Mouse (Mus musculus) megakaryocyte-erythroid progenitor cell, adult 5-6 weeks (primary cell): ENCODE results near the gene Wbp2nl. TPM values are rescaled to one million over a fixed set of nuclear protein-coding genes. Genes with fewer than 3 reads are reported as not detected.
"Not testable (repeated sequence)": the region's sequence is repeated elsewhere in the genome, so short reads cannot be mapped to it uniquely, and the experiment has no call there.

Experiments used
- ATAC-seq: replicated peaks from 2 replicates; pipeline ENCODE4 v1.8.0; 2016; ENCODE audit warnings: mild to moderate bottlenecking, inconsistent platforms; ENCODE audit not compliant: severe bottlenecking, poor library complexity, low FRiP score, low TSS enrichment
- total RNA-seq, 2 experiments: library from RNA; stranded (forward) in 1 of 2; stranded (reverse) in 1 of 2; fragments of 200-1000, 215-1000 nt in 1 of 2; fragments of >200 nt in 1 of 2; fragmentation: Nextera tagmentation in 1 of 2; gene quantifications; 2 replicates each; pipeline ENCODE4 v1.2.3; 2014 to 2017

Wbp2nl gene
- total RNA-seq, 2 experiments from 2014 or later: not detected

DNA sequence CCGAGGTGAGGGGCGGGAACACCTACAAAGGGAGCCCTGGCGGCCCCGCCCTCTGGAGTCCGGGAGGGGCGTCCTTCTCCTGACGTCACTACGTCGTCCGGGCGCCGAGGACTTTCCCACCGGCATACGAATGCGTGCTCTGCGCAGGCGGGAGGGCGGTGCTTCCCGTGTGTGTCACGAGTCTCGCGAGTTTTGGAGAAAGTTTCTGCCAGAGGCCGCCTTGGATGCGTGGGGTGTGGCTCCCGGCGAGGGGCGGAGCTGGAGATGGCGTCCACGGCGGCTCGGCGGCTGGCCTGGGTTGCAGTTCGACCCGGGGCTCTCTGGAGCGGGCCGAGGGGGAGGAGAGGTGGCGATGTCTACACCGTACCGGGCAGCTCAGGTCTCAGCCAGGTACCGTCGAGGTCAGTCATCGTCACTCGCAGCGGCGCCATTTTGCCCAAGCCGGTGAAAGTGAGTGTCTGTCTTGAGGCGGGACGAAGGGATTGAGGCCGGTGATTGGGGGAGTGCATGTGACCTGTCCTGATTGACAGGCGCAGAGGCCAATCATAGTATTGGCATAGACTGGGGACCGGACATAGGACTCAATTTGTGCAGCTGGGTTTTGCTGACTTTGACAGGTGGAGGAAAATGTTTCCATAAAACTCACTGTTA, 47.2 kb downstream of the Wbp2nl start:
- peak; percentile 76 for ATAC-seq

DNA sequence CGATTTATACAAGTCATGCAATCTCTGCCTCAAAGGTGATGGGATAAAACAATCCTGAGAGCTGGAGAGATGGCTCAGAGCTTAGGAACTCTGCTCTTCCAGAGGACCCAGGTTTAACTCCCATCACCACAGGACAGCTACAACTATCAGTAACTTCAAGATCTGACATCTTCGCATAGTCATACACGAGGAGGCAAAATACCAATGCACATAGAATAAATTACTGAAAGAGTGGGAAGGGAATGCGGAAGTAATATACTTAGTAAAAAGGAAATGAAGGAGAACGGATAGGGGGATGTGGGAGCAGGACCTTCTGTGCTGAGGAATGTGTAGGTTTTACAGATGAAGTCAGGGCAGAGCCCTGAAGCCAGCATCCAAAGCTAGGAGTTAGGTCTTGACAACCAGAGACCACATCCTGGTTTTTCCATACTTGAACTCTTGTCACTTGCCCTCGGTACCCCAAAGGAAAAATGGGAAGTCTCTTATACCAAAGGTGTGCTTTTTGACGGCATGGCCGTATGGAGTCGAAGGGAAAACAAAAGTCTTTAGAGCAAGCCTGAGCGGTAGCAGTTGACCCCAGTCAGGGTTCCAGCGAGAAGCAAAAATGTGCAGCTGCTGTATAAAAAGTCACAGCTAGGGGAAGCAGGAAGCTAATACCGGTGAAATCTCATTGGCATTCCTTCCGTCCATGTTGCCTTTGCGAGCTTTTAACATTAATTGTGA, 48.0 kb downstream of the Wbp2nl start:
- no peak for ATAC-seq

DNA sequence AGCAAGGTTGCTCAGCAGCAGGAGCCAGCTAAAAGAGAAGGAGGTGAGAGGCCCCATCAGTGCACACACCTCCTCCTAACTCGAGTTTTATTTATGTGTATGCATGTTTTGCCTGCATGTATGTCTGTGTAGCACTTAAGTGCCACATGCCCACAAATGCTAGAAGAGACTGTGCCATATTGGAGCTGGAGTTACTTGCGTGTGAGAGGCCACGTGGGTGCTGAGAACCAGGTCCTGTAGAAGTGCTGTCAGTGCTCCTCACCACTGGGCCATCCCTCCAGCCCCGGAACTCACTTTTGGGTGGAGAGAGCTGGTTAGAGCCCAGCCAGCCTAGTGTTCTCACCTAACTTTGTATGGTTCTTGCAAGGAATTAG, 48.5 kb downstream of the Wbp2nl start:
- ATAC-seq: no peak

DNA sequence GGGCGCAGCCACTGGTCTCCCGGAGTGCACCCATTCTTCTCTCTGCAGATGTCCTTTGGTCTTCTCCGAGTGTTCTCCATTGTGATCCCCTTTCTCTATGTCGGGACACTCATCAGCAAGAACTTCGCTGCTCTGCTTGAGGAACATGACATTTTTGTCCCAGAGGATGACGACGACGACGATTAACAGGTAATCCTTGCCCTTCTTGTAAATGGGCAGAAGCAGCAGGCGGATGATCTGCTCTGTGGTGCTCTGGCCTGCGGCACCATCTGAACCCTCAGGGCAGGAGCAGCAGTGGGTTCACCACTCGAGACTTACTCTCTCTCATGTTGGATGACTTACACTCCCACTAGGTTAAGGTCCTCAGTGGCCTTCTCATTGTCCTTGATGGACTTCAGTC, 49.1 kb downstream of the Wbp2nl start:
- ATAC-seq: no peak

DNA sequence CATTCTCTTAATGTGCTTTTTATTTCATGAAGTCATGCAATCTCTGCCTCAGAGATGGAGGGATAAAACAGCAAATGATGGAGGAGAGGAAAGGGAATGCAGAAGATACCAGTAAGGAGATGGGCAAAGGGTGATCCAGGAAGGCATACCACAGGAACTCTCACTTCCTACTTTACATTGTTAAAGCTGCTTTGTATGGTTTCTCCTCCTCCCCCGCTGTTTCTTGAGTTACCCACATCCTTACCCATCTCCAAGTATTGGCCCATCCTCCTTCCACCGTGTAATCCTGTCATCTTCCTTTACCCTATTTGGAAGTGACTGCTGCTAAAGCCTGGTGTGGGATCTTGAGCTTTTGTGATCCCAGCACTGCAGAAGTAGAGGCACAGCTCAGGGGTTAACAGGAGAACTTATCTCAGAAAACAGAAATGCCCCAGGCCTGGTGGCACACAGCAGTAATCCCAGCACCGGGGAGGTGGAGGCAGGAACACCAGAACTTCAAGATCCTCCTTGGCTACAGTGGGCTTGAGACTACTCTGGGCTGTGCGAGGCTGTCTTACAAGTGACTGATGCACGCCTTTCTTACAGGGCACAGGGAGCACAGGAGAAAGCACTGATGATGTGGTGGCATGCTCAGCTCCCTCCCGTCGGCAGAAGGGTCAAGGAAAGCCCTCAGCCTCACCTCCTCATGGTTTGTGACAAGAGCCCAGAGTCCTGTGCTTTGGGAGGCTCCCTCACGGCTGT, 49.7 kb downstream of the Wbp2nl start:
- no peak for ATAC-seq

DNA sequence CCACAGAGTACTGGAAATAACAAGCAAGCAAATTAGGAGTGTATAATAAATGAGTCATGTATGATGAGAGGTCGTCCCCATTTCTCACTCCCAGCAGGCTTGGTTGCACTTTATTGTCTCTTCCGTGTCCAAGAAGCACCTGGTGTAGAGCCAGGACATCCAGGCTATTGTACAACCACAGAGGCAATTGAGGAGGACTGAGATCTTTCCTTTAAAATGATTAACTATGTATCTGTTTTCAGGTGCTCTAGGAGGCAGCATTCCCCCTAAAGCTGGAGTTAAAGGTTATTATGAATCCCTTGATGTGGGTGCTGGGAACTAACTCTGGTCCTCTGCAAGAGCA, 50.2 kb downstream of the Wbp2nl start:
- no peak for ATAC-seq

DNA sequence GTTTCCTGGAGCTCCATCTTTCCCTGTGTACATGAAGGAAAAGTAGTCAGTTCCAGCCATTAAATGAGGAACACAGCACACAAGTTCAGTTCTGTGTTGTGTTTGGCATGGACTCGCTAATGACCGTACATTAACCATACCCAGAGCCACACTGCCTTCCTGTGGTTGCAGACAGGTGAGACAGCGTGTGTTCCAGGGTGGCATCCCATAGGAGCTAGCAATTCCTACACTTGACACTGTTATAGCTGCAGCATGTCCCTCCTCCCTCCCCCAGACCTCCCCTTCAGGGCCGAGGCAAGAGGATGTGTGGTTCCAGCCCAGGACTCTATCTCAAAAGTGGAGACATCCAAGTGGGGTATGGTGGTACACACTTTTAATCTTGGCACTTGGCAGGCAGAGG, 51.6 kb downstream of the Wbp2nl start:
- ATAC-seq: no peak

DNA sequence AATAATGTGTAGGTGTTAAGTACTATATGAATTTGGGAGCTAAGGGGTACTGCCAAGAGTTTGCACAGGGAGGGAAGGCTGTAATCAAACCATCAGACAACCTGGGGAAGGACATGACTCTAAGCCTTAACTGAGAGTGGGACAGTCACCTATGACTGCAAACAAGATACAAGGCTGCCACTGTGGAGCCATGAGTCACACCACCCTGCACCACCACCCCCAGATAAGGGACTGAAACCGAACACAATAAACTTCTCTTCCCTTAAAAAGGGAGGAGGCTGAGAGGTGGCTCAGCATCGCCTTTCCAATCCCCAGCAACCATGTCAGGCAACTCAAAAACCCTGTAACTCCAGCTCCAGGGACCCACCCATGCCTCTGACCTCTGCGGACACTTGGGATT, 52.7 kb downstream of the Wbp2nl start:
- ATAC-seq: peak; percentile 39

DNA sequence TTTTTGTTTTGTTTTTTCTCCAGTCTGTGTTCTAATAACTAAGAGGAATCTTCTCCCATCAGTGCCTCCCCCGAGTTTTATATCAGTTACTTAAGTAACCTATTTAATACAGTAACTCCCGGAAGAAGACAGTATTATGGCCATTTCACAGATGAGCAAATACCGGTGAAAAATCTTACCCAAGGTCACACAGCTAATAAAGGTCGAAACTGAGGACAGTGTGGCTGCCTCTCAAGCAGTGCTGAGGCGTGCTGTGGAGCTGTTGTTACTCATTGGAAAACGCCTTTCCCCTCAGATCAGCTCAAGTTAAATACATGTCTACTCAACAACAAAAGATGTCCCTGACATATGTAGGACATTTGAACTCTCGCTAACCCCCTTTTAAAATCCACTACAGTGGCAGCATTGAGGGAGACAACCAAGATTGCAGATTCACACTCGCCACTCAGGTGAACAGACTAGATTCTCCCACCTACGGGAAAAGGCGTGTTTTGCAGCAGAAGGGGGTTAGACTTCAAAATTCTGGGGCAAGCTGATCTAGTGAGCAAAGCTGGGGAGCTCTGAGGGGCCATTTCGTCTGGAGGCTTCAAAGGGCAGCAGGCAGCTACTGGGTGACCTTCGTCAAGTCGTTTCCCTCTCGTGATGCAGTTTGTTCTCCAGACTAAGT, 54.5 kb downstream of the Wbp2nl start:
- ATAC-seq: no peak

DNA sequence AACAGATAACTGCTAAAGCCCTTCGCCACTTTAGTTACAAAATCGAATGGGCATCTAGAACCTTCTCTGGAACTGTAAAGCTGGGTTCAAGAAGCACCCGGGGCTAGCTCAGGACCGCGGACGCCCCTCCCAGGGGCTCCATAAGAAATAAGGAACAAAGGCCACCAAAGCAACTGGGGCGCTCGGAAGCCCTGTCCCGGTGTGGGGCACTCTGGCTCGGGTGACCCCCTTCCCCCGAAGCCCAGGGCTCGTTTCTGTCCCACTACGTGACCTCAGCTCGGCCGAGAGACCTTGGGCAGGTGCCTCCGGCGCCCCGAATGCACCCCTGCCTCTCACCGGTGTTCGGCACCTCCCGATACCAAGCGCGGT, 55.0 kb downstream of the Wbp2nl start:
- ATAC-seq: no peak

DNA sequence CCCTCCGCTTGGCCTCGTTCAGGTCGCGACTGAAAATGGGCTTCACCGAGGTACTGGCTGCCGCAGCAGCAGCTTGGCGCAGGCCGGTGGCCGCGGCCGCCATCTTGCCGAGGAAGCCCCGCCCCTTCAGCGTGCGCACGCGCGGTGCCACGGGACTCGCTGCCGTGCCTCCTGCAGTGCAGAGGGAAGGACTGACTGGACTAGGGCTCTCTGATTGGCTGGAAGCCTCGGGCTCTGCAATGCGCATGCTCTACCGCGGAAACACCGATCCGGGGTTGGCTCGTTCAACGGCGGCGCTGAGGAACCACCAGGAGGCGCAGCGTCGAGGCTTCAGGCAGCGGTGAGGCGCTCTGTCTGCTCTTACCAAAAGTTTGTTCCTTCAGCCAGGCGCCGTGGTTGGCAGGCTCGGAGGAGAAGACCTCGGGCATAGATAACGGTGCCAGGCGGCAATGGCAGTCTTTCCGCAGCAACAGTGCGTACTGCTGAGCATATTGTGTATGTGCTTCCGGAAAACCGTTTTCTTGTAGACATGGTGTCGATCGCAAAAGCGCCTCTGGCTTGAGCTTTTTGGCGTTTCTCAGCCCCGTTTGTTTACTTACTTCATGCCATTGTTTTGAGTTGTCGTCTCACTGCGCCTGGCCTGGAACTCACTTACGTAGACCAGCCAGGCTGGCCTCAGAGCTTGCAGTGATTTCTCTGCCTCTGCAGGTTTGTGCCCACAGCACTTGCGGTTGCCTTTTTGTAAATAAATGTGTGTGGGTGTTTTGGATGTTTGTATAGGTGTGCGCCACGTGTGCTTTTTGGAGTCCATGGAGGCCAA, 55.6 kb downstream of the Wbp2nl start, which contains the start of gene Ndufa6:
TSS of gene Ndufa6 (minus strand) at position 197 of the 820 bp plus-strand sequence.
- ATAC-seq: peak; percentile 95

DNA sequence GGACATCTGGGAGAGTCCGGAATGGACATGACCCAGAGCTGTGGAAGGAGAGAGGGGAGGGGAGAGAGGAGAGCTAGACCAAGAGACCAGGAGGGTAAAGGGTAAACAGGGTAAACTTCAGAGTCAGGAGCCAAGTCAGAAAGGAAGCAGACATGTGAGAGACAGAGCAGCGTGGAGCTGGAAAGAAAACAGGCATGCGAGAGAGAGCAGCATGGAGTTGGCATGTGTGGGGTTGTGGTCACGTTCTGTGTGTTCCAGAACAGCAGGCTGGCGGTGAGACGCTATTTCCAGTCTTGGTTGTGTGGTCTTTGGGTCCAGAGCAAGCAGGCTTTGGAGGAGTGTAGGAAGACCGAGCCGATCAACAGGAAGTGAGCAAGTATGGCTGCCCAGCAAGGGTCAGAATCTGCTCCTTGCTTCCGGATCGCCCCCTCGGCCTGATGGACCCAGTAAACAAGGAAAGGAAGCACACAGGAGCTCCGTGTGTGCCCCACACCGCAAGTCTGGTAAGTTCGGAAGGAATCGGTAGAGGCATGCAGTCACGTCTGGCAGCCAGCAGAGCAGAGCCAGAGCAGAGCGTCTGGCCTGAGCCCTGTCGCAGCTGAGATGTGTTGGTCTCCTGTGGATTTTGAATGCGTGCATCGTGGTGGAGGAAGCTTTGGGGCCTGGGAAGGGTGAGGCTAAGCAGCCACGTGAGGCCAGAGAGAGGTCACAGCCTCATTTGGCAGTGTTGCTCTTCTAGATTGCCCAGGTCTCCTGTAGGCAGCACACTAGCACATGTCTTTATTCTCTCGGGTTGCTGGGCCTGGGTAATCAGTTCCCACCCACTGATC, 59.9 kb downstream of the Wbp2nl start:
- no peak for ATAC-seq

DNA sequence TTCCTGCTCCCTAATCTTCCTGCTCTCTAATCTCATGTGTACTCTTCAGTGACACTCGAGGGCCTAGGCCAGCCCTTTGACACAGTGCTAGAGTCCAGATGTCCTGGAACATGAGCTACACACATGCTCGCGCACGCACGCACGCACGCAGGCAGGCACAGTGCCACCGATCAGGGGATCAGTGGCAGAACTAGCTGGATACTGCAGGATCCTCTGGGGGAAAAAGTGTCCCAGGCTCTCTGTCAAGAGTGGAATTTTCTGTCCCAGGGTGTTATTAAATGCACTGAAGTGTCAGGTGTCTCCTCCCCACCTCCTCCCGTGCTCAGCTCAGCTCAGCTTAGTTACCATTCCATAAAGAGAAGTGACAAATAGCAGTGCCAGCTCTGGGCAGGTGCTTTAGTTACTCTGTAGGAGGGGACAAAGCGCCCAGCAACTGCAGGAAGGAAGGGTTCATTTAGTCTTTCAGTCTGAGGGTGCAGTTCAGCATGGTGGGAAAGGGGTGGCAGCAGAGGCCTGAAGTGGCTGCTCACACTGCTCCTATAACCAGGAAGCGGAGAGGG, 62.8 kb downstream of the Wbp2nl start:
- peak; percentile 85 for ATAC-seq

DNA sequence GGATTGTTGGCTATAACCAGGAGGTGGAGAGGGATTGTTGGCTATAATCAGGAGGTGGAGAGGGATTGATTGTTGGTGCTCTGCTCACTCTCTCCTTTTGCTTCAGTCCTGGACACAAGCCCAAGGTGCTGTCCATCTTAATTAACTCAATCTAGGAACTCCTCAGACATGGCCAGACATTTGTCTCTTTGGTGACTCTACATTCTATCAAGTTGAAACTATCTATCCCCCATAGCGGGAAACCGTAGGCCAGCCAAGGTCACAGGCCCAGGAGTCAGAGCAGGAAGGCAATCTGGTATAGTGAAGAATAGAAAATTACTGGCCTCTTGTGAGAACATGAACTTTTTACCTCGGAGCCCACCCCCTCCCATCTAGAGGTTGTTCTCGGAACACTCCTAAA, 63.5 kb downstream of the Wbp2nl start:
- no peak for ATAC-seq

DNA sequence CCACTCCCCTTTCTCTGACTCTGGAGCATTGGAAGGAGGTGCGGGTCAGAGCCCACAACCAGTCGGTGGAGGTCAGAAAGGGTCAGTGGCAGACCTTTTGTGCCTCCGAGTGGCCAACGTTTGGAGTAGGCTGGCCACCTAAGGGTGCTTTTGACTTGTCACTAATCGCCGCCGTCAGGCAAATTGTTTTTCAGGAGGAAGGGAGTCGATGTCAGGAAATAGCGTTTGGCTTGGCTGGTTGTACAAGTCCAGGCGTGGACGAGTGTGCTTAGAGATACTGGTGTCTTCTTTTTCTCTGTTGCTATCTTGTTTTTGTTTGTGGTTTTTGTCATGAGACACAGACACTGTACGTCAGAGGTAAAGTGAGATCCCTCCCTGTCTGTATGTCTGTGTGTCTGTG, 65.0 kb downstream of the Wbp2nl start:
- ATAC-seq: not testable (repeated sequence)
